Mouse (Mus musculus) heart, postnatal 0 days (tissue): Measurements from ENCODE around the gene Nup133.

ENCODE experiments used
- CTCF ChIP-seq: IDR thresholded peaks from 2 replicates; pipeline ENCODE4 v1.5.1; 2016; ENCODE audit warnings: antibody characterized with exemption, control low read depth, low read depth
- EP300 ChIP-seq: IDR thresholded peaks from 2 replicates; pipeline ENCODE4 v1.6.1; 2016; ENCODE audit warnings: antibody characterized with exemption, low read depth

DNA sequence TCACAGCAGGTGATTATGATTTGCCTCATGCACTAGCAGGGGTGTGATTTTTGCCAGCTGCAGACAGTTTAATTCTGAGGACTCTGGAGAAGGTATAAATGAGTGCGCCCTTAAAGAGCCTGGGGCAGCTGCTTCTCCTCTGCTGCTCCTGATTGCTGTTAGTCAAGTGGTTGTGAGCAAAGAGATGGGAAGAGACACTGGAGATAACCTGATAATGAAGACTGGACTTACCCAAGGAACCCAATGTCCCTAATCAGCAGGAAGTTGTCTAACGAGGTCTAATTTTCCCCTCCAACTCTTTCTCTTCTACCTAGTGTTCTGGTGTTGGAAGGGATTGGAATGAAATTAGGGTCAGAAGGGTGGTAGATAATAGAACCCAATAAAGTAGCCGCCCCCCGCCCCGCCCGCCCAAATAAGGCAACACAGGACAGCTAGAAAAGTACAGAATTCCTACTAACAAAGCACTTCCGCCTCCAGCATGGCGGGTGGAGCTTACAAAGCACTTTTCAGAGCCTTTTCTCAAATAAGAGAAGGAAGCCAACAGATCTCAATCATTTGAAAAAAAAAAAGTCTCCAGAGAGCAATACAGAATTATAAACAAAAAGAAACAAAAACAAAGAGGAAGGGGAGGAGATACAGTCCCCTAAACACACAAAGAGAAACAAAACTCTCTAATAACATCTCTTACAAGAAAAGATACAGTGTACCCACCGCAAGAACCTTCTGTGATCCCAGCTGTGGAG, 94.2 kb downstream of the Nup133 start:
- TF ChIP-seq CTCF (no peak), EP300 (no peak)
